Mouse (Mus musculus) liver, embryonic 12.5 days (tissue): ENCODE results near the gene Sipa1l1. TPM values are rescaled to one million over a fixed set of nuclear protein-coding genes. Genes with fewer than 3 reads are reported as not detected.
A peak's percentile ranks its signal among the peaks of the same experiment; 100 is the strongest.

Experiments used
- ATAC-seq: fragments of 200-750 bp; cut with Nextera tagmentation; 2 replicates; pipeline ENCODE4 v1.8.0; 2017; ENCODE audit warnings: moderate number of reproducible peaks, mild to moderate bottlenecking, moderate library complexity
- H3K27ac ChIP-seq: fragments of 300-500 bp; sonication (generic); 2 replicates; pipeline ENCODE4 v1.5.1; 2016; ENCODE audit warnings: mild to moderate bottlenecking
- H3K27me3 ChIP-seq: fragments of 300-500 bp; sonication (generic); replicated peaks from 2 replicates; pipeline ENCODE4 v1.6.1; 2016; ENCODE audit warnings: mild to moderate bottlenecking, moderate library complexity
- H3K36me3 ChIP-seq: fragments of 300-500 bp; sonication (generic); 2 replicates; pipeline ENCODE4 v1.6.1; 2016; ENCODE audit warnings: mild to moderate bottlenecking, moderate library complexity
- H3K4me1 ChIP-seq: fragments of 300-500 bp; sonication (generic); 2 replicates; pipeline ENCODE4 v1.6.1; 2016
- H3K4me2 ChIP-seq: fragments of 300-500 bp; sonication (generic); 2 replicates; pipeline ENCODE4 v1.6.1; 2016; ENCODE audit warnings: mild to moderate bottlenecking, moderate library complexity
- H3K4me3 ChIP-seq: fragments of 300-500 bp; sonication (generic); 2 replicates; pipeline ENCODE4 v1.5.1; 2016; ENCODE audit warnings: mild to moderate bottlenecking, moderate library complexity
- H3K9ac ChIP-seq: fragments of 300-500 bp; sonication (generic); 2 replicates; pipeline ENCODE4 v1.6.1; 2016; ENCODE audit warnings: mild to moderate bottlenecking, moderate library complexity
- H3K9me3 ChIP-seq: fragments of 300-500 bp; sonication (generic); replicated peaks from 2 replicates; pipeline ENCODE4 v1.6.1; 2016; ENCODE audit warnings: mild to moderate bottlenecking, moderate library complexity
- WGBS: fragments of 180-500 bp; shearing (Covaris S2); methylation state at CpG from one replicate; pipeline ENCODE4 v1.1.7; 2016; ENCODE audit not compliant: insufficient replicate concordance; 5-methylcytosine and 5-hydroxymethylcytosine counted together
- polyA plus RNA-seq: library from polyadenylated mRNA; unstranded; fragments of >200 nt; fragmentation: Nextera tagmentation; extraction: Ambion mirVana; gene quantifications from 2 replicates; pipeline ENCODE4 v1.2.1, GENCODE M21; 2016

The Sipa1l1 gene
- polyA plus RNA-seq, 1 experiment from 2014 or later, result 10.6 TPM

DNA sequence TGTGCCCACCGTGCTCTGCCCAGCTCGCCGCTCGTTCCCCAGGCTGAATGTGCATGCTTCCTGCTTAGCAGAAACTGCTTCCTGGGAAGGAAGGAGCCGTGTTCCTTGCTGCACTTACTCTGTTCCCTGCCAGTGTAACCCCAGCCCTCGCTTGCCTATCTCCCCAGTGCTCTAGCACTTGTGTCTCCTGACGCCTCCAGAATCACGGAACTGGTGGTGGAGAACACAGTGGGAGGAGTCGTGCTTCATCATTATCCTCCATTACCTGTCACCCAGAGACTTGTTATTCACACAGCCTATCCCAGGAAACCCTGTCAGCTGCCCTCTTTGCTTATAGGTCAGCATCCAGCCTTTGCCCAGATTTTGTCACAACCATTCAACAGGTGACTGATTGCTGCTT lies 259.3 kb downstream of the Sipa1l1 start:
- no peak for ATAC-seq
- 77% methylated on average over 9 of the region's 9 CpGs for WGBS
- H3K9ac ChIP-seq, result no peak overlapping the region
- no peak overlapping the region for H3K4me2 ChIP-seq
- H3K27me3 ChIP-seq, result no peaks in the 10 kb centered on the region
- H3K27ac ChIP-seq, result no peak overlapping the region
- no peaks in the 10 kb centered on the region for H3K9me3 ChIP-seq
- no peaks in the 10 kb centered on the region for H3K4me1 ChIP-seq
- no peak overlapping the region for H3K4me3 ChIP-seq
- peaks cover 44% of the 10 kb centered on the region for H3K36me3 ChIP-seq

- Histone ChIP-seq H3K4me3 (no peak overlapping the region), H3K27me3 (no peaks in the 10 kb centered on the region), H3K27ac (no peak overlapping the region), H3K4me2 (no peak overlapping the region), H3K4me1 (no peaks in the 10 kb centered on the region), H3K36me3 (peaks cover 50% of the 10 kb centered on the region), H3K9me3 (no peaks in the 10 kb centered on the region), H3K9ac (no peak overlapping the region)
- 73% methylated on average over 4 of the region's 4 CpGs for WGBS
- ATAC-seq, result no peak
These were observed 264.2 kb downstream of the Sipa1l1 start for GRCm38 (mm10) chr12:82433311-82433710.

- WGBS, result 84% methylated on average over 9 of the region's 9 CpGs
- ATAC-seq, result no peak
- no peak overlapping the region for H3K4me2 ChIP-seq
These were observed 265.5 kb downstream of the Sipa1l1 start for GRCm38 (mm10) chr12:82434591-82434990.

GRCm38 (mm10) chr12:82441479-82441878 lies 272.4 kb downstream of the Sipa1l1 start:
- no peaks in the 10 kb centered on the region for H3K4me1 ChIP-seq
- no peaks in the 10 kb centered on the region for H3K9me3 ChIP-seq
- H3K36me3 ChIP-seq, result peaks cover 50% of the 10 kb centered on the region
- 74% methylated on average over 3 of the region's 3 CpGs for WGBS
- no peak overlapping the region for H3K4me2 ChIP-seq
- H3K27me3 ChIP-seq, result no peaks in the 10 kb centered on the region
- H3K9ac ChIP-seq, result no peak overlapping the region
- no peak for ATAC-seq
- no peak overlapping the region for H3K27ac ChIP-seq
- H3K4me3 ChIP-seq, result no peak overlapping the region

More at GRCm38 (mm10) chr12:82434591-82434990, 265.5 kb downstream of the Sipa1l1 start:
- Histone ChIP-seq H3K4me3 (no peak overlapping the region), H3K9me3 (no peaks in the 10 kb centered on the region), H3K36me3 (peaks cover 56% of the 10 kb centered on the region), H3K4me1 (no peaks in the 10 kb centered on the region), H3K27ac (no peak overlapping the region), H3K27me3 (no peaks in the 10 kb centered on the region), H3K9ac (no peak overlapping the region)

GRCm38 (mm10) chr12:82446609-82447024 lies 277.5 kb downstream of the Sipa1l1 start:
- ATAC-seq, result no peak
- Histone ChIP-seq H3K27ac (no peak overlapping the region), H3K27me3 (no peaks in the 10 kb centered on the region), H3K9me3 (no peaks in the 10 kb centered on the region), H3K4me1 (peaks cover 13% of the 10 kb centered on the region; the same call in 1 of the 2 replicates), H3K4me3 (no peak overlapping the region), H3K36me3 (peaks cover 19% of the 10 kb centered on the region), H3K9ac (no peak overlapping the region), H3K4me2 (no peak overlapping the region)
- 71% methylated on average over 8 of the region's 8 CpGs for WGBS

DNA sequence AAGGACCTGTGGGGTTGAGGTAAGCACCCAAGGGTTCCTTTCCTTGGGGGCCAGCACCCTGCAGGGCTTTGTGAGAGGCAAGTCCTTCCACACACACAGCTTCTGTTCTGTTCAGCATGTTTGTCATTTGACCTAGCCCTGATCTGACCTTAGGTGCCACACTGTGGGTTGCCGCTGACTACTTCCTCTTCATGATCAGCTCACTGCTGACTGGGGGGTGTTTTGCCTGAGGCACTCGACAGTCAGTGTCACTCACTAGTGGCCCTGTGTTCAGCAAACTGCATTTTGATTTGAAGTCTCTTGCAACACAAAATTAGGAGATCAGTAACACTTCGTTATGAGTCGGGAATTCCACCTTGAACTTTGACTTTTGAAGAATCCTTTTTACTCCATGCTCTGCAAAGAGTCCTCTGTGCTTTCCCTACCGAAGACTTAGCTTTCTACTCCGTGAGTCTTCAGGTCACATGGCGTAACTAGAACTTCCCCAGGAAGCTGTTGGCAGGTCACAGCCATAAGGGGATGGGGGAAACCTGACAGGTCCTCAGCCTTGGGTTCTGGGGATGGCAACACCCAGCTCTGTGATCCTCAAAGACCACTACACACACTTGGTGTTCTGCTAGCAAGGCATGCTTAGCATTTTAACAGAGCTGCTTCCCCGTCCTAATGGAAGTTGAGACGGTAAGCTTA lies 279.2 kb downstream of the Sipa1l1 start:
- 55% methylated on average over 9 of the region's 9 CpGs for WGBS
- Histone ChIP-seq H3K27me3 (no peaks in the 10 kb centered on the region), H3K27ac (no peak overlapping the region), H3K4me1 (peaks cover 13% of the 10 kb centered on the region; the same call in 1 of the 2 replicates), H3K9me3 (no peaks in the 10 kb centered on the region), H3K9ac (no peak overlapping the region), H3K36me3 (peaks cover 18% of the 10 kb centered on the region), H3K4me3 (no peak overlapping the region), H3K4me2 (no peak overlapping the region)
- ATAC-seq, result peak; percentile 24; the same call in 1 of the 2 replicates

DNA sequence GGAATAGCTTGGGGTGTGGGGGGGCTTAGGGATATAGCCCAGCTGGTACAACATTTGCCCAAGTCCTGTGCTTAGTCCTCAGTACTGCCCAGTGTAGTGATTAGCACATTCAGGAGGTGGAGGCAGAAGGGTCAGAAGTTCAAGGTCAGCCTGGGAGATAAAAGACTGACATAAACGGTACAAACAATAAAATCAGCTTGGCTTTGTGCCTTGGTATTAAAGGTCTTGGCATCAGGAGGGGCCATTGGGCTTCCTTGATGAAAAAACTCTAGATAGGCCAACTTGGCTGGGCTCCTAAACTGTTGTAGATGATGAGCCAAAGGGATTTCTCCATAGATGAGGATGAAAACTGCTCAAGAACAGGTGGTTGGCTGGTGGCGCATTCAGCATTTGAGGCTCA lies 283.3 kb downstream of the Sipa1l1 start:
- Histone ChIP-seq H3K27me3 (no peaks in the 10 kb centered on the region), H3K9ac (no peak overlapping the region), H3K4me1 (peaks cover 13% of the 10 kb centered on the region; the same call in 1 of the 2 replicates), H3K36me3 (peaks cover 7% of the 10 kb centered on the region; the same call in 1 of the 2 replicates), H3K9me3 (no peaks in the 10 kb centered on the region), H3K4me2 (no peak overlapping the region), H3K27ac (no peak overlapping the region), H3K4me3 (no peak overlapping the region)
- 81% methylated on average over 2 of the region's 2 CpGs for WGBS
- no peak for ATAC-seq

DNA sequence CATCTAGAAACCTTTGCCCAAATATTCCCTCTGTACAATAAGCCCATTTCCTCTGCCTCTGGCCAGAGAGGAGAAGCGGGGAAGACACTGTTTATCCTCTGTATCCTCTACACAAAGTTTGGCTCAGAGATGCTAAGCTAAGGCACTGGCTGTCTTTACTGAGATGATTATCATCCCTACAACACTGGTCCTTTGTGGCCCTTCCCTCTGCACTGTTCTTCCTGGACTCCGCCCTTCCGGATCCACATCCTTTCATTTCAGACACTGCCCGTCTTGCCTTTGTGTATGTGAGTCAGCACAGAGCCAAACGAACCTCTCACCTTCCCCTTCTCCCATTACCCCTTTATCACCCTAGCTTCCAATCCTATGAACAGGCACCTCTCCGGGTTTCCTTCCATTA lies 285.3 kb downstream of the Sipa1l1 start:
- Histone ChIP-seq H3K36me3 (peaks cover 4% of the 10 kb centered on the region; the same call in 1 of the 2 replicates), H3K27me3 (no peaks in the 10 kb centered on the region), H3K4me3 (no peak overlapping the region), H3K4me1 (no peaks in the 10 kb centered on the region), H3K4me2 (no peak overlapping the region), H3K9ac (no peak overlapping the region), H3K27ac (no peak overlapping the region), H3K9me3 (no peaks in the 10 kb centered on the region)
- ATAC-seq, result no peak
- 59% methylated on average over 6 of the region's 6 CpGs for WGBS

GRCm38 (mm10) chr12:82455700-82456413 lies 286.7 kb downstream of the Sipa1l1 start:
- Histone ChIP-seq H3K9me3 (no peaks in the 10 kb centered on the region), H3K27ac (peak overlapping the region; percentile 37; the same call in 1 of the 2 replicates), H3K4me1 (no peaks in the 10 kb centered on the region), H3K9ac (no peak overlapping the region), H3K27me3 (no peaks in the 10 kb centered on the region), H3K4me2 (no peak overlapping the region), H3K4me3 (no peak overlapping the region), H3K36me3 (no peaks in the 10 kb centered on the region)
- WGBS, result 55% methylated on average over 10 of the region's 10 CpGs
- peak; percentile 71 for ATAC-seq

DNA sequence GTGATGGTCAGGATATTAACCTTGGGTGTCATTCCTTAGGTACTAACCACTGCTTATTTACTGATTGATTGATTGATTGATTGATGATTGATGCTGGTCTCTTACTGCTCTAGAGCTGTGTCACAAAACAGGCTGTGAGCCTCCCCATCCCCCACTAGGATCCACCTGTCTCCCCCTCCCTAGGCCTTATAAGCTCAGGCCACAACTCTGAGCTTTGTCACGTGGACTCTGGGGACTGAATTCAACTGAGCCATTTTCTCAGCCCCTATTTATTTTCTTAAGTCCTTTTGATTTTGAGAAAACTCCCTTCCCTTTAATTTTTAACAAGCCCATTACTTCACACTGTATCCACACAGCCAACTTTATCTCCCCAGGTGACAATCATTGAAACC lies 287.3 kb downstream of the Sipa1l1 start:
- H3K4me2 ChIP-seq, result no peak overlapping the region
- no peaks in the 10 kb centered on the region for H3K9me3 ChIP-seq
- H3K4me1 ChIP-seq, result no peaks in the 10 kb centered on the region
- no peak overlapping the region for H3K9ac ChIP-seq
- 0 out of 2 replicates have a peak overlapping the region, but pooled peaks have one; percentile 37 for H3K27ac ChIP-seq
- 44% methylated on average over 1 of the region's 1 CpGs for WGBS
- H3K27me3 ChIP-seq, result no peaks in the 10 kb centered on the region
- no peak overlapping the region for H3K4me3 ChIP-seq
- ATAC-seq, result no peak
- H3K36me3 ChIP-seq, result no peaks in the 10 kb centered on the region

- H3K4me1 ChIP-seq, result no peaks in the 10 kb centered on the region
- 70% methylated on average over 6 of the region's 6 CpGs for WGBS
- H3K27ac ChIP-seq, result no peak overlapping the region
These were observed 288.5 kb downstream of the Sipa1l1 start for GRCm38 (mm10) chr12:82457609-82458008.

DNA sequence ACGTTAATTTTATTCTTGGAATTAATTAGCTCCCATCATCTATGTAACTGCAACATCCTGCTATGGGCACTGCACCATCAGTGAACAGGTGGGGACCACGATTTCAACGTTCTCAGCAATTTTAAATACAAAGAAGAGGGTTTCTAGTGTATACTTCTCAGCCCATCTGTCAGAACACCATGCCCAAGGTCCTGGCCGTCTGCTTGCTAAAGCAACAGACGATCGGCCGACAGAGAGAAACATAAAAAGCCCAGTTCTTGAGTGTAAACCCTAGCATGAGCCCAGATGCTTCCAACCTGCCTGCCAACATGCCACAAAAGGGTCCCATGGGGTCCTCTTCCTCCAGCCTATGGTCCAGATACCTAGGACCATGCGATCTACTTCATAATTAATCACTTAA lies 288.9 kb downstream of the Sipa1l1 start:
- no peaks in the 10 kb centered on the region for H3K4me1 ChIP-seq
- no peak for ATAC-seq
- H3K9me3 ChIP-seq, result no peaks in the 10 kb centered on the region
- 78% methylated on average over 8 of the region's 8 CpGs for WGBS
- no peak overlapping the region for H3K4me3 ChIP-seq
- H3K9ac ChIP-seq, result no peak overlapping the region
- no peak overlapping the region for H3K27ac ChIP-seq
- H3K36me3 ChIP-seq, result no peaks in the 10 kb centered on the region
- H3K4me2 ChIP-seq, result no peak overlapping the region
- H3K27me3 ChIP-seq, result no peaks in the 10 kb centered on the region

More at GRCm38 (mm10) chr12:82457609-82458008, 288.5 kb downstream of the Sipa1l1 start:
- H3K9ac ChIP-seq, result no peak overlapping the region
- no peaks in the 10 kb centered on the region for H3K9me3 ChIP-seq
- H3K4me3 ChIP-seq, result no peak overlapping the region
- no peak overlapping the region for H3K4me2 ChIP-seq
- H3K36me3 ChIP-seq, result no peaks in the 10 kb centered on the region
- H3K27me3 ChIP-seq, result no peaks in the 10 kb centered on the region
- ATAC-seq, result no peak
